Mouse (Mus musculus) kidney, postnatal 4 days (tissue): Measurements from ENCODE around the gene Hoxb4.

ENCODE experiments used
- DNase-seq, 2 experiments: peaks; one replicate each; pipeline ENCODE4 v3.0.0; 2021; ENCODE audit warnings: mixed read lengths in 2 of 2

The Hoxb4 gene

DNA sequence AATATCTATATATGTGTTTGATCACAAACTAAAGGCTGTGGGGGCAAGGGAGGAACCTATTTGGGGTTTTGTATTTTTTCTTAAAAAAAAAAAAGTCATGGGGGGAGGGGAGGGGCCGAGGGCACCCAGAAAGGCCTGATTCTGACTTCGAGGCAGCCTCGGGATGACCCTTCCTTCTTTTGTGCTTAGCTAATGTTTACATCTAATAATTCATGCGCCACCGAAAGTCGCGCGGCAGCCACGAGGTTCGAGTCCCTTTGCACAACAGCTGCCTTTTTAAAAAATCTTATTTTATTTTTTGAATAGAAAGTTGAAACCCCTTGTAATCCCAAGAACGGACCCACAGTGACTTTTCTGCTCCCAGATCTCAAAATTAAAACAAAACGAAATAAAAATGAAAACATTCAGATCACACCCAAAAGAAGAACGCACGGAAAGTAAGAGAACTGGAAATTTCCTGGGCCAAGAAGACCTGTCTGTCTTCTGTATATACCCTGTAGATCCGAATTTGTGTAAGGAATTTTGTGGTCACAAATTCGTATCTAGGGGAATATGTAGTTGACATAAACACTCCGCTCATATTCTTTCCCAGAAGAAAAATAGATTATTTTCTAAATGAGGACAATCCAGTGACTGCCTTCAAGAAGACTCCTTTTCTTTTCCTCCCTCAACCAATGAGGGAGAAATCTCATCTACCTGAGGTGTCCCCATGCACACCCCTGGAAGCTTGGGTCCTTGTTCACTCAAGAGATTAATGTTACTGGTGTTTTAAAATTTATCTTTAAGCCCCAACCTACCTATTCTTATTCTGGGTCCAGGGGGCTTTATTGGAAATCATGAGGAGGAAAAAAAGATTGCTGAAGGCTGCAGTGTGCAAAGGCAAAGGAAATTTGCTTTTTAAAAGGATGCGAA, 1.1 kb upstream of the Hoxb4 start:
- peak in 1 of 2 experiments; percentile 58 for DNase-seq

DNA sequence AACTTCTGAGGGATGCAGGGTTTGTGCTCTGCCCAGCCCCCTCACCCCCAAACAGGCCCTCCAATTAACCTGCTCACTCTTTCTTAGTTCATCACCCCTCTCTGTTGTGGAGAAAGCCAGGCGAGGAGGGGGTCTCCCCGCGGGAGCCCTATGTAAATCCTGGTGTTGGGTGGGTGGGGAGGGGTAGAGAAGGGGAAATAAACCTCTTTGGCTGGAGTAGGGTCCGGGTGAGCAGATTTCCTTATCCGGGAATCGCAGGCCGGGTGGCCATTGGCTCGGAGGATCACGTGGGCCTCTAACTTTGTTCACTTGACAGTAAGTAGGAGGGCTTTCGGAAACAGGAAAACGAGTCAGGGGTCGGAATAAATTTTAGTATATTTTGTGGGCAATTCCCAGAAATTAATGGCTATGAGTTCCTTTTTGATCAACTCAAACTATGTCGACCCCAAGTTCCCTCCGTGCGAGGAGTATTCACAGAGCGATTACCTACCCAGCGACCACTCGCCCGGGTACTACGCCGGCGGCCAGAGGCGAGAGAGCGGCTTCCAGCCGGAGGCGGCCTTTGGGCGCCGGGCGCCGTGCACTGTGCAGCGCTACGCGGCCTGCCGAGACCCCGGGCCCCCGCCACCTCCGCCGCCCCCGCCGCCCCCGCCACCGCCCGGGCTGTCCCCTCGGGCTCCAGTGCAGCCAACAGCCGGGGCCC, 452 bp downstream of the Hoxb4 start:
- peak; percentile 84 to 92 for DNase-seq

DNA sequence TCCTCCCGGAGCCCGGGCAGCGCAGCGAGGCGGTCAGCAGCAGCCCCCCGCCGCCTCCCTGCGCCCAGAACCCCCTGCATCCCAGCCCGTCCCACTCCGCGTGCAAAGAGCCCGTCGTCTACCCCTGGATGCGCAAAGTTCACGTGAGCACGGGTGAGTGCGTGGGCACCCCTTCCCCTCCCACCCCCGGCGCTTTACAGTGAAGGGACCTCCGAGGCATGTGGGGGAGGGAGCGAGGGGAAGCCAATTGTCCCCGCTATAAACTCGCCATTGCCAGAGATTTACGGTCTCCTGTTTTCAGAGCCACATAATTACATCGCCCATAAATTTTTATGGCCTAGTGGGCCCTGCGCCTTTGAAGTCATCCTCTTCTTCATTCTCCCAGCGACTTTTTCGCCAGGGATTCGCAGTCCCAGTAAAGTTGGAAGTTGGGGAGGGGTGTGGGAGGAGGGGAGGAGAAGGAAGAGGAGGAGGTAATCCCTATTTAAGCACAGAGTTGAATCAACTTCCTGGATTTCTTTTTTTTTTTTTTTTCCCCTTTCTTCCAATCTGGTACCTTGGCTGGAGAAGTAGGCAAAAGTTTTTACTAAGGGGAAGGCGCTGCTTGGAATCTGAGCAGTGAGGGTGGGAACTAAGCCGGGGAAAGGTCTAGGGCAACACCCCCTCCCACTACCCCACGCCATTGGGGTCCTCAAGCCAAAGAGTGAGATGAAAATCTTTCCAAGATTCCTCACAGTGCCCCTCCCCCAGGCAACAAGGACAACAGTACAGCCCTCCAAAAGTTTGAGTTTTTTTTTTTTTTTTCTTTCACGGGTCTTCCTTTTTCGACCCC, 1.2 kb downstream of the Hoxb4 start:
- DNase-seq: peak; percentile 82 to 90

DNA sequence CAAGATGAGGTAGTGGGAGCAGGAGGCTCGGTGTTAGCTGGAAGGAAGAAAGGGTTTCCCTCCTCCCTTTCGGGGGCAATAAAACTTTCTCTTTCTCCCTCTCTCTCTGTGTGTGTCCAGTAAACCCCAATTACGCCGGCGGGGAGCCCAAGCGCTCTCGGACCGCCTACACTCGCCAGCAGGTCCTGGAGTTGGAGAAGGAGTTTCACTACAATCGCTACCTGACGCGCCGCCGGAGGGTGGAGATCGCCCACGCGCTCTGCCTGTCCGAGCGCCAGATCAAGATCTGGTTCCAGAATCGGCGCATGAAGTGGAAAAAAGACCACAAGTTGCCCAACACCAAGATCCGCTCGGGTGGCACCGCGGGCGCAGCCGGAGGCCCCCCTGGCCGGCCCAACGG, 1.8 kb downstream of the Hoxb4 start:
- peak; percentile 73 to 85 for DNase-seq

DNA sequence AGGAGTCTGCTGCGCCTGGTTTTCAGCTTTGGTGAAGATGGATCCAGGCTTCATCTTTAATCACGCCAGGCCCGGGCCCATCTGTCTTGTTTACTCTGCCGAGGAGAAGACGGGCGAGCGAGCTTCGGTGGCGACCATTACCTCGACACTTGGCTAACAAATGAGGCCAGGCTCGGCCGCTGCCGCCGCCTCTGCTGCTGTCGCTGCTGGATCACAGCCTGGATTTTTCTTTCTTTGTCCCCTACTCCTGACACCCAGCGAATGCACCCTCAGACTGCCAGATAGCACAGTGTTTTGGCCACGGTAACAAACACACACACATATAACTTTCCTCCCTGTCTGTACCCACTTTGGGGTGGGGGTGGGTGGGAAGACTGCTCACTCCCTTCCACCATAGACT, 2.6 kb downstream of the Hoxb4 start:
- peak in 1 of 2 experiments; percentile 69 for DNase-seq

DNA sequence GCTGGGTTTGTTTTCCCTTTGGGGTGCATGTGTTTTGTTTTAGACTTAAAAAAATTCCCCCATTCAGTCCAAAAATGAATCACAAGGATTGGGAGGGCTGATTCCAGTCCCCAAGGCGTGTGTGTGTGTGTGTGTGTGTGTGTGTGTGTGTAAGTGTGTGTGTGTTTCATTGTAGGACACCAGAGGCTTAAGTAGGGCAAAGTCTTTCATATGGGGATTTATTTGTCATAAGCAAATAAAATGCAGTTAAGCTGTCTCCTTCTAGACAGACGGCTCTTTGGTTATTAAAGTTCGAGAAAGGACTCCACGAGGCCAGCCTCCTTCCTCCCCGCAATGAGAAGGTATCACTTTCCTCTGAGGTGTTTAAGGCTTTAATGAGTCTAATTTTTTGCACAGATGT, 3.8 kb downstream of the Hoxb4 start:
- peak in 1 of 2 experiments; percentile 53 for DNase-seq

DNA sequence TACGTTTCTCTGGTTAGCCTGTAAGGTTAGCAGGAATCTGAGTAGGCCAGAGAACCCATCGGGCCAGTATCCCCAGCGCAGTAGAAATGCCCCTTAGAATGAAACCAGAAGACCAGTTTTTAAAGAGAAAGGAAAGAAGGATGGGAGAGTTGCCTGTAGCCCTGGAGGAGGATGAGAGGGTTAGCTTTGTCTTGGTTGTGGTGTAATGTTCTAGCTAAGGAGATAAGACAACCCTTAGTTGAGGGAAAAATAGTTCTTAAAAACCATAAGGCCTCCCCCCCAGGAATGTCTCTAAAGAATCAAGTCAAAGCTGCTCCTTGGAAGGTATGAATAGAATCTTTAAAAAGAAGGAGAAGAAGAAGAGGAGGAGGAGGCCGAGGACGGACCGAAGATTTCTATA, 4.7 kb downstream of the Hoxb4 start:
- DNase-seq: no peak

DNA sequence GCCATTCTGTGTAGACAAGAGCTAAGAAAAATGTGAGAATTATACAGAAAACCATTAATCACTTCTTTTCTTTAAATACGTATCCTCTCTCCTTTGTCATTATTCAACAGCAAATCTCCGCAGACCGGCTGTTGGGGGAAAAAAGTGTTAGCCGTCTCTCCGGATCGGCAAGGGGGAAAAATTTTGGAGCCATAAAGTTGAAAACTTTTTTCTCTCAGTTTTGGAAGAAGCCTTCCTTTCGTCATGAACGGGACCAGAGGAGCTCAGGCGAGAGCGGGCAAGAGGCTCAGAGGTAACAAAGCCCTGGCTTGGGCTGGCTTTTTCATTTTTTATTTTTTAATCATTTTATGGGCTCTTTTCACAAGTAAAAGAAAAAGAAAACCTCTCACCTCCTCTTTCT, 5.1 kb downstream of the Hoxb4 start, which contains the start of gene Hoxb3:
Hoxb3 (plus strand) TSS at position 173 of the 400 bp plus-strand sequence.
- no peak for DNase-seq

DNA sequence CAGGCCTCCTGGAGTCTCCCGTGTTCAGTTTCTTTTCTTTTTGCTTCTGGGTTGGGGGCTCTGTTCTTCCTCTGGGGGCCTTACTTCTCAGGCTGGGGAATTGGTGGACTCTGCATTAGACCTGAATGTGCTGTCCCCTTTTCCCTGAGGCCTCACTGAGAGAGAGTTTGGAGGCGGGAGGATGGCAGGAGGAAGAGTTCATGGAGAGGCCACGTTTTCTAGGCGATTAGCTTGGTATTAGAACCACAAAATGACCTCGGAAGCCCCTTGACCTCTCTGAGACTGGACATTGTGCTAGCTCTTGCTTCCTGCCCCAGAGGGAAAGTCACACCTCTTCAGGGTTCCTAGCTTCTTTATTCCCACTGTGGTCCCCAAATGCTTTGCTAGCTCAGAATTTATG, 6.1 kb downstream of the Hoxb4 start:
- peak in 1 of 2 experiments; percentile 53 for DNase-seq

DNA sequence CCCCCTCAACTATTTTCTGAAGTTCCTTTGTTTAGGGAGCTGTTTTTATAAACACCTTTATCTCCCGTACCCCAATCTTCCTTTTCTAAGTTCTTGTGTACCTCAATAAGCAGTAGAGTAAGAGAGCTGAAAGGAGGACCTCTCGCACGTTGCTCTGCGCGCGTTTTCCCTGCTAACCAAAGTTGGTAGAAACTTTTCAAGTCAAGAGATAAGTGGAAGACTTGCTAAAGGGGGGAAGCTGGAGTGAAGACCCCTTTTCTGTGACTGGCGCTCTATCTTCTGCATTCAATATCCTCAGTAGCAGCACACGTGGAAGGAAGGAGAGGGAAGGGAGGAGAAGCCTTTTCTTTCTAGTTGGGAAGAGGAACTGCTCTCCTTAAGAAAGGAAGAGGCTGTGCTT, 6.9 kb downstream of the Hoxb4 start:
- no peak for DNase-seq

DNA sequence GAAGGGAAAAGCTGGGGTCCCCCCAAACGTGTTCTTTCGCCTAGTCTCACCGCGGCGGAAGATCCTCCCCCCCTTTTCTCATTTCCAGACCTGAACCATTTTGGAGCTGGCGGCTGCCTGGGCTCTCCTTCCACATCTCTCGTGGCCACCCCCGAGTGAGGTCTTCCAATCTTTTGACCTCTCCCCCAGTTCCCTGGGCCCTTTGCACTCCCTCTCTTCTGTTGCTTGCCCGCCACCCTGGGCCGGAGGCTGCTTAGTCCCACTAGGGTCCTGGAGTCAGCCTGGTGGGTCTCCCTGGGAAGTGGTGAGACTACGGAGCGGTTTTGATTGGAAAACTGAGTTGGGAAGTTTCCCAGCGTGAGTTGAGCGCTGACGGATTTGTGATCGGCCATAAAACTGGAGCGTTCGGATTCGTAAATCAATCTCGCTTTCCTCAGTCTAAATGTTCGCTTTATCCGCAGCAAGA, 7.7 kb downstream of the Hoxb4 start:
- DNase-seq: peak; percentile 66 to 78

DNA sequence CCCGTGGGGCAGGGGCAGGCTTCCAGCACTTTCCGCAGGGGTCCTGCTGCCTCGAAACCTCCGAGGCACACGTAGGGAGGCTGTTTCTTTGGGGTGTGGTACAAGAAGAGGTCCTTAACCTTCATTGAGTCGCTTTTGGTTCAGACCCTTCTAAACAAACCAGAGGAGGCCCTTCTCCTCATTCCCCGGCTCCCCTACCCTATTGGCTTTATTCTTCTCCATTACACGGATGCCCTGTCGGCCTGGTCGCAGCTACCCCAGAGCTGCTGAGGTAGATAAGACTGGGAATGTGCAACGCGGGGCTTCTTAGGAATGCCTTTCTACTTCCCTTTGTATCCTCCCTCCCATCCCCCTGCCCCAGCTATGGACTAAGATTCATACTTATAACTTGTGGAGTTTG, 8.6 kb downstream of the Hoxb4 start:
- peak in 1 of 2 experiments; percentile 46 for DNase-seq

DNA sequence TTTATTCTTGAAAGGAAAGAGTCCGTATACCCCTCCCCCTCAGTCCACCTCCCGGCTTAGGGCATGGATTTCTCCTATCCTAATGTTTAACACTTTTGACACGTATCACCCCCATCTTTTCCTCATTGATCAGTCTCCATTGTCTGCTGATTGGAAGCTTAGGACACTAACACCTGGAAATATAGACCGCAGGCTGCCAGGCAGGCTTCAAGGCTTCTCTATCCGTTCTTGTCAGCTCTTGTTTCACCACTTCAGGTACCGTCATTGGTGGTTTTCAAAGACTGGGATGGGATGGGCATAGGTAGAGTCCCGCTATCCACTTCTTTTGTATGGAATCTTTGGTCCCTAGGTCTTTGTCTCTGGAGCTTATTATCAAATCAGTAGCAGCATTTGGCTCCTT, 9.1 kb downstream of the Hoxb4 start:
- no peak for DNase-seq

DNA sequence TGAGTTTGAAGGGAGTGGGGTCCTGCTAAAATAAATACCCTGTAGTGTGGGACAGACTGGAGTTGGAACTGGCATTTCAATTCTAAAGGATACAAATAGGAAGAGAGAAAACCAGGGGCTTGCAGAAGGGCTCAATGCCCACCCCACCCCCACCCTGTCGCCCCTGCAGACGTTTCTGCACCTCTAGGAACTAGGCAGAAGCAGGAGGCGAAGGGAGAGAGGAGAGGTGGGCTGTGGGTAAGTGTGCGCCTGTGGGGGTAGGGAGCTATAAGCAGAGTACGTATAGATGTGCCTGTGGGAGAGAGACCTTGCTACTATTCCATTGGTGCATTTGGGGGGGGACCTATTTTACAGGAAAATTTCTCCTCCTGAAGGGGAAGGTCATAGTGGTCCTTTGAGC, 9.7 kb downstream of the Hoxb4 start:
- no peak for DNase-seq

DNA sequence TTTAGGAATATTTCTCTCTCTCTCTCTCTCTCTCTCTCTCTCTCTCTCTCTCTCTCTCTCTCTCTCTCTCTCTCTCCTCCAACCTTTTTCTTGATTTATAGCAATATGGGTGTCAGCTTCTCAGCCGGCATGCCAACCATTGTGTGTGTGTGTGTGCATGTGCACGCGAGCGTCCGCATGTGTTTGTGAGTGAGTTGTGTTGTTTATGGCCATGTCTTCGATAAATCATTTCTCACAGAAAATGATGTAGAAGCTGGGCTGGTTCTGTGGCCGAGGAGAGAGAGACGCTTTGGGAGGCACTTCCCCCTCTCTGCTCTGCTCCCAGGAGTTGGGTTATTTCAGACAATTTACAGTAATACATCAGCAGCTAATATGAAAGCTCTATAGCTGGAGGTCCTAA, 10.5 kb downstream of the Hoxb4 start:
- DNase-seq: peak in 1 of 2 experiments; percentile 37

DNA sequence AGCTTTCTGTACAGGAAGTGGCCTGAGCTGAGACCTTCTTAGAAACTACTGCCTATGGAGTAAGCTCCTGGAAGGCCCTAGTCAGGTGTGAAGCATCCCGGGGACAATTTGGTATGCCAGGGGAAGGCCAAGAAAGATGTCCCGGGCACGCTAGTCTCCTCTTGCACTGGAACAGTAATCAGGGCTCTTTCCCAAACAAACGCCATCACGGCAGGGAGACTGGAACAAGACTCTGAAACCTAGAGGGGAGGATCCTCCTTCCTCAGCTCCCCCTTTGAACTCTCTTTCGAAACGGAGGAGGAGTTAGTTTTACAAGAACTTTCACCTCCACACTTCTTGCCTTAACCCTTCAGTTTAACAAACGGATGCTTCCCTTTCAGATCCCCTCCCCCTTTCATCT, 14.0 kb downstream of the Hoxb4 start:
- DNase-seq: peak in 1 of 2 experiments; percentile 57

DNA sequence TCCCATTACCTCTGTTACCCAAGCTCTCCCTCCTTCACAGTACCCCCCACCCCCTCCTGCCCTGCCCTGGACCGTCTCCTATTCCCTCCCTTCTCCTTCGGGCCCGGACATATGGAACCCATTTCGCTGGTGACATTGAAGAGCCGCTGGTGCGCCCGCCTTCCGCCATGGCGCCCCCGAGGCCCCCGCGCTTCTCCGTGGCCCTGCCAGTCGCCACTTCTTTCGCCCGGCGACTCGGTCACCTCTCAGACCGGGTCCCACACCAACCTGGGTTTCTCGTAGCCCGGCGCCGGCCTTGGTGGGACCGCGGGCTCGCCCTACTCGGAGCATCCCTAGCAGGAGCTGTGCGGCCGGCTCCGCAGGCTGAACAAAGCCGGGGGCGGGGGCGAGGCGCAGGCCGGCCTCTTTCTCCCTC, 14.6 kb downstream of the Hoxb4 start:
- DNase-seq: peak; percentile 59 to 70

DNA sequence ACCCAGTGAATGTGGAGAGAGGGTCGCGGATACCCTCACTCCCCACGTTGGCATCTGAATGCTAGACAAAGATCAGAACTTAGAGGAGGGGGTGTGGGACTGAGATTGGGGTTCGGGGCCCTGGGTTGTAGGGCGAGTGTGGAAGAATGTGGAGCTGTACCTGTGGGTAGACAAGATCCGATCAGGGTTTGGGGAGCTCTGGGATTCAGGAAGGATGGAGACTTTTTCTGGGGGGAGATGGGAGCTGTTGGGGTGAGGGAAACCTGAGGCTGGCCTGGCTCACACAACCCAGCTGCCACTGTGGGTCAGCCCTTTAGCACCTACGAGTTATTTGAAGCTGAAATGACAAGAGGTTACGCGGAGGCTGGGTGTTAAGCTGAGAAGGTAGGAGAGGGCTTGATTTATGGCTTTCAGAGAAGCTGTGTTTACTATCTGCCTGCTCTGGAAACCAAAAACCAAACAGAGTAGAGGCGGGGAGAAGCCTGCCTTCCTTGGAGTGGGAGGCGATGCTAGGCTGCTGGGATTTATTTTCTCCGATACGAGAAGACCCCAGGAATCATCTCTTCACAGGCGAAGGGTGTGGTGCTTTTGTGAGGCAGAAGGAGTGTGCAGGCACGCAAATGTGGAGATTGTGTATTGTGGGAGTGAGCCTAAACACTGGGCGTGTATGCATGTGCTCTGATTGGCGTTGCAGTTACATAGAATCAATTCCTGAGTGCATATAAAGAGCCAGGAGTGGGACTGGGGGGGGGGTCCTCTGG, 15.4 kb downstream of the Hoxb4 start:
- DNase-seq: peak in 1 of 2 experiments; percentile 60

DNA sequence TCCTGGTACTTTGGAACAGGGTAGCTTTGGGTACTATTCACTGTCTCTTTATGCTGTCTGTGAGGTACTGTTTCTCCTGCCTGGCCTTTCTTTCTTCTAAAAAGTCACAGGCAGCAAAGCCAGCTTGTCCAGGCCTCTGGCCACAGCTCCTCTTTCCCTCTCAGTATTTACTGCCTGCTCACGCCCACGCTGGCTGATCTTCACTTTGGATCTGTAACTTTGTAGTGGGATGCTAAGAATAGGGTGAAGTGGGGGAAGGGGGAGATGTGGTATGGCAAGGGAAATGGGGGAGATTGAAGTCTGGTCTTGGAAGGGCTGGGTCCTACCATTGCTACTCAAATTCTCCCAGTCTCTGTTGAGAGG, 15.9 kb downstream of the Hoxb4 start:
- DNase-seq: peak in 1 of 2 experiments; percentile 69

DNA sequence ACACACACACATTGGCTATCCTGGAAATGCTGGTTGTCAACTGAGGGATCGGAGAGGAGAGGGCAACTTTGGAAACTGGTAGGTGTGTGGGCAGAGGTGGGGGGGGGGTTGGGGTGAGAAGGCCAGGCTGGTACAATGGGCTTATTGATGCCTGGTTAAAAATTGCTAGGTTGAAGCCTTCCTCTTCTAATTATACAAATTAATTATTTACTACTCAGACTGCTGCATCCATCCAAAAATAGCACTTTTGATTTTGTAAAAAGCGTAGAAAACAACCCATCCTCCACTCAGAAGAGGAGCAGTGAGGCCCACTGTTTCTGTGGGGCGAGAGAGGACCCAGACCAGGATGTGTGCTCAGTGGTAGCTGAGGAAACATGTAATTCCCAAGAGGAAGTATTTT, 16.9 kb downstream of the Hoxb4 start:
- DNase-seq: peak in 1 of 2 experiments; percentile 65

DNA sequence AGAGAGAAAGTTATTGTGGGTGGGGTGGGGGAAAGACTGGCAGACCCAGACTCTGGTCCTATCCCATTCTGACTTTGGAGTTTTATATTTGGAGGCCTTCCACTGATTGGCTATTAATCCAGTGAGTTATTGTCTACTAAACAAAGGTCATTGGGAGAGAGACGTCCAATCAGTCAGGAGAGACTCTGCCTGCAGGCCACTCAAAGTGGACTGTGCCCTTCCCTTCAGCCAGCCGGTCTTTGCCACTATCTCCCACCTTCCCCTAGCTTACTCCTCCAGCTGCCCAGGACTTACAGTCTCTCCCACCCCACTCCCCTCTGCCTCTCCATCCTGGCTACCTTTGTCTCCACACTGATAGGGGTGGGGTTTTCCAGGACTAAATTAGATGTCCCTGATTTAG, 18.5 kb downstream of the Hoxb4 start:
- peak; percentile 41 to 50 for DNase-seq

DNA sequence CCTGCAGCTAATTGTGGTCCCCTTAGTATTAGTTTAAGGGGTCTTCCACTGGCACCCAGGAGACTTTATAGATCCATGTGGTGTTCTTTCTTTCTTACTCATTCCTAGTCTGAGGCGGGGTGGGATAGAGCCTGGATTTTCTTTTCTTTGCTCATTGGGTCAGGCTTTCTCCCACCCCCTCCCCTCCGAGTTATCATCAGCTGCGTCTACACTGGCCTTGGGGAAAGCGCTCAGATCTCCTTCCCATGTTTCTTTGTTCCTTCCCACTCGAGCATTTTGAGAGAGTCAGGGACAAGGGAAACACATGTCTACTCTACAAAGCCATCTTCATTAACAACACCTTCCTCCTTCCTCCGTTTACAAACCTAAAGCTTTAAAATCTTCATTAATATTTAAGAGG, 19.0 kb downstream of the Hoxb4 start:
- DNase-seq: peak in 1 of 2 experiments; percentile 1
